16 mouse cellular contexts compared by ENCODE assay signal in the genomic region with DNA sequence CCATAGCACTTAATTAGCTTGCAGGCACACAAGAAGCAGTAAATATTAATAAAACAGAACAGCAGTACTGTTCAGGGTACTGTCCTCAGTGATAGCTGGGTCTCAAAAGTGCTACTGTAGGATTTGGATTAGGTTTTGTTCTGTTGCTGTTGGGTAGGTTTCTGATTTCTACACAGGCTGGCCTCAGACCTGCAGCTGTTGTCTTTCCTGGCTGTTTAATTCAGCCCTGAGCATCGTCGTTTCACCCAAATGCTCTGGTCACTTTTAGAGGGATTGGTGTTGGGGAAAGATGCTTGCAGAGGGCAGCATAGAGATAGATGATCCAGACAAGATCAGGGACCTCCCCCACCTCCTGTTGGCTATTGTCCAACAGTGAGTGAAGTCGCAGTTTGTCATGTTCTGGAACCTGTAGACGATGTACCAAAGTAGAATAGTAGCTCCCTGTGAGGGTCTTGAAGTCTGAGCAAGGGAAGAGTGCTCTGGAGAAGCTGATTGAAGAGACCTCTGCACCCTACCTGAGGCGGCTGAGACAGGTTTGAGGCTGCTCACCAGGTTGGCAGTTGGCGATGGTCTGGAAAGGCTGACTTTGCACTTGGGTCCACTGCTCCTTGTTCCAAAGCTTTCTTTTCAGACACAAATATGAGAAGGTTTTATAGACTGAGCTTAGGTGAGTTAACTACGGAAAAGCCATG. TPM values are rescaled to one million over a fixed set of nuclear protein-coding genes. Genes with fewer than 3 reads are reported as not detected.
DNase-seq lines count a peak whose midpoint lies in the region; ATAC-seq and TF ChIP-seq lines count a peak whose summit lies in the region.
"Had no signal": no experiment of that assay in that cellular context is flagged by ENCODE, and none has a peak within 500 bp of the region (broad histone marks: within the 10 kb centered on the region; RNA-seq: fewer than 3 reads in every experiment).

No protein-coding gene starts in this region.

- peaks cover 20% of the 10 kb centered on the region for H3K36me3 ChIP-seq in embryonic facial prominence, embryonic 14.5 days (ENCODE audit: control insufficient read depth, insufficient read depth, low read length)
- peaks cover 36% of the 10 kb centered on the region for H3K36me3 ChIP-seq in embryonic facial prominence, embryonic 10.5 days (replicated peaks)
- H3K36me3 ChIP-seq in kidney, embryonic 16.5 days (ENCODE audit: insufficient read depth, low read length): 0 out of 2 replicates have a peak, but pooled peaks cover 5% of the 10 kb centered on the region
- peaks cover 28% of the 10 kb centered on the region for H3K36me3 ChIP-seq in neural tube, embryonic 15.5 days

- no peak for TF ChIP-seq CTCF in layer of hippocampus, adult 2 months (conservative IDR thresholded peaks at IDR 0.05)

- peaks cover 8% of the 10 kb centered on the region; the same call in 1 of the 2 replicates for H3K4me1 ChIP-seq in embryonic facial prominence, embryonic 14.5 days (ENCODE audit: control insufficient read depth, insufficient read depth, low read length)
- H3K4me1 ChIP-seq in embryonic facial prominence, embryonic 10.5 days: peaks cover 7% of the 10 kb centered on the region; the same call in 1 of the 2 replicates
- H3K4me1 ChIP-seq in kidney, embryonic 16.5 days (ENCODE audit: insufficient read depth, low read length): peaks cover 33% of the 10 kb centered on the region
- H3K4me1 ChIP-seq in neural tube, embryonic 15.5 days: peaks cover 16% of the 10 kb centered on the region
- H3K4me1 ChIP-seq: hindbrain, embryonic 13.5 days had no signal

- no peaks in the 10 kb centered on the region for H3K9me3 ChIP-seq in embryonic facial prominence, embryonic 14.5 days (ENCODE audit: control insufficient read depth, low read length)
- H3K9me3 ChIP-seq in embryonic facial prominence, embryonic 10.5 days: no peaks in the 10 kb centered on the region
- H3K9me3 ChIP-seq in kidney, embryonic 16.5 days (ENCODE audit: low read length): no peaks in the 10 kb centered on the region
- H3K9me3 ChIP-seq in neural tube, embryonic 15.5 days (replicated peaks): no peaks in the 10 kb centered on the region
- H3K9me3 ChIP-seq: embryonic facial prominence, embryonic 13.5 days; hindbrain, embryonic 13.5 days; megakaryocyte, embryonic 14.5 days had no signal

- 77% methylated on average over 7 of the region's 7 CpGs for WGBS in embryonic facial prominence, embryonic 14.5 days
- WGBS in embryonic facial prominence, embryonic 10.5 days: 87% methylated on average over 7 of the region's 7 CpGs
- WGBS in kidney, embryonic 16.5 days: 56% methylated on average over 7 of the region's 7 CpGs
- WGBS in neural tube, embryonic 15.5 days: 80% methylated on average over 7 of the region's 7 CpGs

- peak overlapping the region; percentile 76; the same call in 1 of the 2 replicates for H3K27ac ChIP-seq in embryonic facial prominence, embryonic 14.5 days (replicated peaks; ENCODE audit: low read depth, low read length)
- H3K27ac ChIP-seq in embryonic facial prominence, embryonic 10.5 days (replicated peaks): no peak overlapping the region
- H3K27ac ChIP-seq in layer of hippocampus, adult 2 months: peak overlapping the region; percentile 76
- peak overlapping the region; percentile 69 for H3K27ac ChIP-seq in kidney, embryonic 16.5 days (ENCODE audit: low read length)
- H3K27ac ChIP-seq in neural tube, embryonic 15.5 days (replicated peaks): peak overlapping the region; percentile 33
- H3K27ac ChIP-seq: hindbrain, embryonic 13.5 days had no signal

- no peaks in the 10 kb centered on the region for H3K27me3 ChIP-seq in embryonic facial prominence, embryonic 14.5 days (replicated peaks; ENCODE audit: control insufficient read depth, insufficient read depth, low read length)
- no peaks in the 10 kb centered on the region for H3K27me3 ChIP-seq in embryonic facial prominence, embryonic 10.5 days (replicated peaks; ENCODE audit: low read depth, poor library complexity, severe bottlenecking)
- H3K27me3 ChIP-seq in kidney, embryonic 16.5 days (ENCODE audit: insufficient read depth, low read length): no peaks in the 10 kb centered on the region
- no peaks in the 10 kb centered on the region for H3K27me3 ChIP-seq in neural tube, embryonic 15.5 days (replicated peaks)
- H3K27me3 ChIP-seq: embryonic facial prominence, embryonic 13.5 days; hindbrain, embryonic 13.5 days; megakaryocyte, embryonic 14.5 days had no signal

- no peak overlapping the region for H3K4me2 ChIP-seq in embryonic facial prominence, embryonic 14.5 days (ENCODE audit: low read depth, low read length)
- no peak overlapping the region for H3K4me2 ChIP-seq in kidney, embryonic 16.5 days (replicated peaks; ENCODE audit: low read depth, low read length)
- H3K4me2 ChIP-seq in neural tube, embryonic 15.5 days: no peak overlapping the region
- H3K4me2 ChIP-seq: embryonic facial prominence, embryonic 13.5 days; hindbrain, embryonic 13.5 days had no signal

- ATAC-seq in embryonic facial prominence, embryonic 14.5 days (ENCODE audit: low read depth): no peak
- ATAC-seq in kidney, embryonic 16.5 days (ENCODE audit: low FRiP score, low TSS enrichment): no peak
- no peak for ATAC-seq in neural tube, embryonic 15.5 days (ENCODE audit: low FRiP score)
- ATAC-seq: forebrain, embryonic 16.5 days had no signal

- H3K4me3 ChIP-seq in embryonic facial prominence, embryonic 14.5 days (ENCODE audit: low read depth, low read length): no peak overlapping the region
- H3K4me3 ChIP-seq in embryonic facial prominence, embryonic 10.5 days: no peak overlapping the region
- H3K4me3 ChIP-seq in layer of hippocampus, adult 2 months: no peak overlapping the region
- no peak overlapping the region for H3K4me3 ChIP-seq in kidney, embryonic 16.5 days (ENCODE audit: low read length)
- H3K4me3 ChIP-seq in neural tube, embryonic 15.5 days (replicated peaks): no peak overlapping the region
- H3K4me3 ChIP-seq: embryonic facial prominence, embryonic 13.5 days; hindbrain, embryonic 13.5 days; megakaryocyte, embryonic 14.5 days had no signal

- DNase-seq in embryonic facial prominence, embryonic 14.5 days (ENCODE audit: low spot score): peak; percentile 11
- DNase-seq in embryonic facial prominence, embryonic 10.5 days (ENCODE audit: low spot score): no peak
- no peak for DNase-seq in layer of hippocampus, adult 2 months (ENCODE audit: low spot score in 2 of 2)
- DNase-seq in layer of hippocampus, adult 9-10 months (ENCODE audit: low spot score): no peak
- no peak for DNase-seq in testis, postnatal 10 days (ENCODE audit: low spot score)
- DNase-seq in cerebellum, postnatal 25 days: no peak
- DNase-seq: adrenal gland, adult 8-10 months; cerebellum, postnatal 14 days; gastrocnemius, postnatal 10 days; lung, adult 2 months had no signal

- no peak overlapping the region for H3K9ac ChIP-seq in embryonic facial prominence, embryonic 14.5 days (ENCODE audit: low read depth, low read length)
- H3K9ac ChIP-seq in kidney, embryonic 16.5 days (replicated peaks; ENCODE audit: low read length): 0 out of 2 replicates have a peak overlapping the region, but pooled peaks have one; percentile 3
- H3K9ac ChIP-seq in neural tube, embryonic 15.5 days (replicated peaks): no peak overlapping the region
- H3K9ac ChIP-seq: embryonic facial prominence, embryonic 13.5 days; hindbrain, embryonic 13.5 days had no signal

RNA-seq across cellular contexts. Expression of a gene that starts 51.9 kb away (rescaled TPM):
- polyA plus RNA-seq in embryonic facial prominence, embryonic 14.5 days (2014; fragmentation: Nextera tagmentation; extraction: Ambion mirVana): 1.1 and 1.3 TPM in 2 replicates
- 1.2 and 1.4 TPM in 2 replicates for polyA plus RNA-seq in embryonic facial prominence, embryonic 10.5 days (2016; fragmentation: Nextera tagmentation; extraction: Ambion mirVana)
- total RNA-seq in layer of hippocampus, adult 2 months (2021): under 1 TPM; 0.64 to 0.91 TPM
- polyA plus RNA-seq in kidney, embryonic 16.5 days (2015; fragmentation: Nextera tagmentation; extraction: Ambion mirVana): 3.6 TPM in 2 replicates
- polyA plus RNA-seq in neural tube, embryonic 15.5 days (2015; fragmentation: Nextera tagmentation; extraction: Ambion mirVana): 0.99 and 4.6 TPM in 2 replicates

RNA-seq across cellular contexts. Expression of a gene that starts 52.1 kb away (rescaled TPM):
- polyA plus RNA-seq in embryonic facial prominence, embryonic 14.5 days (2014; fragmentation: Nextera tagmentation; extraction: Ambion mirVana): 16.5 and 17.6 TPM in 2 replicates
- 16.6 and 19.8 TPM in 2 replicates for polyA plus RNA-seq in embryonic facial prominence, embryonic 10.5 days (2016; fragmentation: Nextera tagmentation; extraction: Ambion mirVana)
- 1 to 10 TPM; 6.6 to 8.4 TPM for total RNA-seq in layer of hippocampus, adult 2 months (2021)
- 47.9 and 50.5 TPM in 2 replicates for polyA plus RNA-seq in kidney, embryonic 16.5 days (2015; fragmentation: Nextera tagmentation; extraction: Ambion mirVana)
- 7.5 and 12.0 TPM in 2 replicates for polyA plus RNA-seq in neural tube, embryonic 15.5 days (2015; fragmentation: Nextera tagmentation; extraction: Ambion mirVana)
